Mouse (Mus musculus) kidney, postnatal 14 days (tissue): ENCODE measurements around the gene Lmna.

Source experiments
- DNase-seq: peaks from one replicate; pipeline ENCODE4 v3.0.0; 2022; ENCODE audit warnings: mixed read lengths

Lmna gene

GRCm38 (mm10) chr3:88499580-88499979, 10.2 kb downstream of the Lmna start:
- DNase-seq, result no peak

GRCm38 (mm10) chr3:88495741-88496415, 13.9 kb downstream of the Lmna start:
- no peak for DNase-seq

- peak; percentile 57 for DNase-seq
Measured at GRCm38 (mm10) chr3:88494836-88495628, 14.7 kb downstream of the Lmna start.

DNA sequence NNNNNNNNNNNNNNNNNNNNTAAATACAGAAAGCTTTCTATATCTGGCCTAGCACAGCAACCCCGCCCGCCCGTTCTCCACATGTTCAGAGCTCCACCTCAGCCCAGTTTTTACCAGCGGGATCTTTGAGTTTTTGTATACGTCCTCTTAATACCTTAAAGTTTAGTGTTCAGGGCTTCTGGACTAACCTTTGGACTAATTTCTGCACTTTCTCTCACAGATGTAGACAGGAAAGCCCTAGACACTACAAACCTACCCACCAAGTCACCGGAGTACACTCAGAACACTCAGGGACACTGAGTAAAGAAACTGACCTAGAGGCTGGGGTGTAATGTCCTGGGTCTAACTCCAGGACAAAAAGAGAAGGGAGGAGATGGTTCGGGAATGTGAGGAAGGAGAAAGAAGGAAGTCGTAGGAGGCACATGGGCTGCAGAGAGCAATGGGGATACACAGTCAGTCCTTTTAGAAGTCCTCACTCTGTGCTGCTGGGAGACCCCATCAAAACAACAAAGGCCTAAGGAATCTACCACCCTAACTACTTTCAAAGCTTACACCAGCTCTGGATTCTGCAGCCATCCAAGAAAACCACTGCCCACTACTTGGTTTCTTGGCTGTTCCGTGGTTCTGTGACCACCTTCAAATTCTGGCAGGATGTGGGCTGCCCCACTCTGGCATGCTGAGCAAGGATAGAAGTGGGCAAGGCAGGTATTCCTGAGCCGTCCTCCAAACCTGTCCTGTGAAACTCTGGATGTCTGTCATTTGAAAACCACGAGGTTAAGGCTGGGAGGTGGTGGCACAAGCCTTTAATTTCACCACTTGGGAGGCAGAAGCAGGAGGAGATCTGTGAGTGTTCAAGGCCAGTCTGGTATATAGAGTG, 15.8 kb downstream of the Lmna start:
- no peak for DNase-seq

- no peak for DNase-seq
Measured at GRCm38 (mm10) chr3:88487396-88487795, 22.4 kb downstream of the Lmna start.

GRCm38 (mm10) chr3:88486887-88487286, 22.9 kb downstream of the Lmna start:
- DNase-seq, result no peak

GRCm38 (mm10) chr3:88486043-88486442, 23.7 kb downstream of the Lmna start:
- DNase-seq, result no peak

GRCm38 (mm10) chr3:88484597-88485316, 25.0 kb downstream of the Lmna start:
- DNase-seq, result no peak

DNA sequence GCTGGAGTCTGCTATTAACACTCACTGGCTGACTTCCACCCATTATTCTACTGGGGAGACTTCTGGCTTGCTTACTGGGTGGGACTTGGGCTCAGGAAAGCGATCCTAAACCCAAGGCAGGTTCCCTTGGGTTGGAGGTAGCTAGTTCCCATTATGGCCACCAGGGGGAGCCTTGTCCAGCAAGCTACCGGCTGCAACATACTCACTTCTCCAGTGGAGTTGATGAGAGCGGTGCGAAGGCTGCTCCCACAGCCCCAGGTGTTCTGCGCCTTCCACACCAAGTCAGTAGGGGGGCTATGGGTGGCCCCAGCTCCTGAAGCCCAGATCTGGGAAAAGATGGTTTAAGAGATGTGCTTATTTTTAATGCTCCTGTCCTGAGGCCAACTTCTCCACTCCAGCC, 26.1 kb downstream of the Lmna start:
- peak; percentile 79 for DNase-seq

GRCm38 (mm10) chr3:88483141-88483540, 26.6 kb downstream of the Lmna start:
- DNase-seq, result no peak

DNA sequence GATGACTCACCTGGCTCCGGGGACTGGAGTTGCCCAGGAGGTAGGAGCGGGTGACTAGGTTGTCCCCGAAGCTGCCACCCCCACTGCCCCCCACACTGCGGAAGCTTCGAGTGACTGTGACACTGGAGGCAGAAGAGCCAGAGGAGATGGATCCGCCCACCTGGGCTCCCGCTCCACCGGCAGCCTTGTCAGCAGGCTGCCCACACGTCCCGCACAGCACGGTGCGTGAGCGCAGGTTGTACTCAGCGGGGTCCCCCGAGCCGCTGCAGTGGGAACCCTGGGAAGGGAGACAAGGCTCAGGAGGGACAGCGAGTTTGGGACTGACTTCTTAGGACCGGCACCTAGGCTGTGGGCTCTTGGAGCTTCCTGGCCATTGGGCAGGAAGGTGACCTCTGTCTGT, 27.4 kb downstream of the Lmna start:
- no peak for DNase-seq

DNA sequence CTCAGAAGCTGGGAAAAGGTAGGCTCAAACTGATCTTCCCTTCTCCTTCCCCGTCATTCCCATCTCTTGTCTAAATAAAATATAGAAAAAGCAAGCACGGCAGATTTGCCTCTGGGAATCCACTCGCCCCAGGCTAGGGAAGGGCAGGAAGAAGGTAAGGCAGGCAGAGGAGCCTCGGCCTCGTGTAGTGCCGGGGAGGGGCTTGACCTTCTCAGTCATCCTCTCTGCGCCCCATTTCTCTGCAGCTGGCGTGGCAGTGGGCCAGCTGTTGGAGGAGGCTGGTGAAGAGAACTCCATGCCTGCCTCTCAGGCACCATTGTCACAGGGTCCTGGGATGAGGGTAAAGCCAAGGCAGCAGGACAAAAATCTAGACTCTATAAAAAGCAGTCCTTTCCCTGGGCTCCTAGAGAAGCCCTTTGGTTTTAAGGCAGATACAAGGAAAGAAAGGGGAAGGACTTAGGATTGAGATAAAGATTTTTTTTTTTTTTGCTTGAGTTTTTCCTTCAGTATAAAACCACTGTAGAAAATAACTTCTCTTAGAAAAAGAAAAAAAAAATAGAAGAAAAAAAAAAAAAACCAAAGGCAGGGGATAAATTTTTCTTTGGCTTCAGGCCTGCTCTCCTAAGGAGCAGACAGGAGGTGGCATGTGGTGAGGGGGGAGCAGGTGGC, 28.2 kb downstream of the Lmna start:
- DNase-seq, result no peak

DNA sequence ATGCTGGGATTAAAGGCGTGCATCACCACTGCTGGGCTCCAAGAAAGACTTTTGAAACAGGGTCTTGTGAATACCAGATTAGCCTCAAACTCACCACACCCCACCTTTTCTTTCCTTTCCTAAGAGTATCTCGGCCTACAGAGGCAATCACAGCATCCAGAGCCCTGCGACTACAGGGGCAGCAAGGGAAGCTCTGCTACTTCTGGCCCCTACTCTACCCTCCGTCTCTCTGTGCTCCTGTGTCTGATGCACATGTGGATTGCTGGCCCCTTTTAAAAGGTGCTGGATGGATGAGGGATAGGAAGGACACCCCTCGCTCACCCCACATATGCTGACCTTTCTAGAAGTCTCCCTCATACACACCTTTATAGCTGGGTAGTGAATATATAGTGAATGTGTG, 29.1 kb downstream of the Lmna start:
- DNase-seq, result no peak

DNA sequence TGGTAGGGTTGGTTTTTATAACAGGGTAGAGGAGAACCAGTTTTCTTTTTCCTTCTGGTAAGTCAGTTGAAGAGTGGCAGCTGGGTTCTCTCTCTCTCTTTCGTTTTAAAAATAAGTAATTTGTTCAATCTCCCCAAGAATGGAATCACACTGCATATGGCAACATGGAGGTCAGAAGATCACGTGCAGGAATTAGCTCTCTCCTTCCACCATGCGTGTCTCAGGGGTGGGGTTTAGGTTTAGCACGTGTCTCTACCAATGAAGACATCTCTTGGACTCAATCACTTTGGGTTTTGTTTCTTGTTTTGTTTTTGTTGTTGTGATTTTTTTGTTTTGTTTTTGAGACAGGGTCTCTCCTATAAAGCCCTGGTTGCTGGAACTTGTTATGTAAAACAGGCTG, 29.9 kb downstream of the Lmna start:
- no peak for DNase-seq

GRCm38 (mm10) chr3:88479163-88479562, 30.6 kb downstream of the Lmna start:
- DNase-seq, result no peak

GRCm38 (mm10) chr3:88477735-88478134, 32.0 kb downstream of the Lmna start:
- DNase-seq, result peak; percentile 89

DNA sequence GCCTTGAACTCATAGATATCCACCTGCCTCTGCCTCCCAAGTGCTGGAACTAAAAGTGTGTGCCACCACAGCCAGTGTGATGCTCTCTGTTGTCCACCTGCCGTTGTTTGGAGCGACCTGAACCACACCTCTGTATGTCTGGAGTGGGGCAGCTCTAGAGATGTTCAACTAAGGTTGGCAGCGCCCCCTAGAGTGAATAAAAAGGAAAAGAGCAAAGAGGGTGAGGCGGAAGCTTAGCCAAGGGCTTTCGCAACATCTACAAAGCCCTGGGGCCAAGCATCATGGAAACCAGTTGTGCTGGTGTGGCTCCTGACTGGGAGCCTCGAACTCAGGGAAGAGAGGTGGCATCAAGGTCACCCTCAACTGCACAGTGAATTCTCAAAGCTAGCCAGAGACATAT, 33.4 kb downstream of the Lmna start:
- no peak for DNase-seq

DNA sequence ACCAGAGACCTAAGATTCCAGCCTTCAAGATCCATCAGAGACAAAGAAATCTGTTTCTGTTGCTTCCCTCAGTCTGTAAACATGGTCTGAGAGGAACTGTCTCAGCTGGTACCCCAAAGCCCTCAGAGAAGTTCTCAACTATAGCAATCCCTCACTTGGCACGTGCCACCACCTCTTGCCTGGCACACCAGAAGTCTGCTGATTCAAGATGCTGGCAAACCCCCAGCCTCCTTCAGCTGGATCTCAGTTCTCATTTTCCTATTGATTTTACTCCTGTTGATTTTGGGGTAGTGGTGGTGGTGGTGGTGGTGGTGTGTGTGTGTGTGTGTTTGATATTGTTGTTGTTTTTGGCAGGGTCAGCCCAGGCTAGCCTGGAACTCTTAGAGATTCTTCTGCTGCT, 36.2 kb downstream of the Lmna start:
- DNase-seq, result no peak

- peak; percentile 50 for DNase-seq
Measured at GRCm38 (mm10) chr3:88473020-88473419, 36.7 kb downstream of the Lmna start.

DNA sequence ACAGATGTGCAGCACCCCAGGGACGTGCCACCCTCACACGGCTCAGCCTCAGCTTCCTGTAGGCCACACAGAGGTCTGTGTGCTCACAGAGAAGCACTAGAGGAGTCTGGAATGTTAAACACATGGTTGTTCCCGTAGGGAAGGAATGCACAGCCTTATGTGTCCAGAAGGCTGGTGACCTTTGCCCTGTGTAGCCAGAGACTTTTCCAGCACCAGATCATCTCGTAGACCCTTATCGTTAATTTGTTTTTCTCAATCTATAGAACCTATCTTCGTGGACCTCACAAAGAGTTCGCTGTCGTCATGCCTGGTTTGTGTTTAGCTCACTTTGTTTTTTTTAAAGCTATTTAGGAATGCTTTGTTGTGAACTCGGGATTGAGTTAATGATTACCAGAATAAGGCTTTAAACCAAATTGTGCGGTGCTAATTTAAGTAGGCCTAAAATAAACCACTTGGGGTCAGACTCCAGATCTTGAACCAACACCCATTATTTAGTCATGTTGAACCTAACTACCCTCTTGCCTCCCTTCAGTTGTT, 38.7 kb downstream of the Lmna start:
- DNase-seq, result peak; percentile 59

DNA sequence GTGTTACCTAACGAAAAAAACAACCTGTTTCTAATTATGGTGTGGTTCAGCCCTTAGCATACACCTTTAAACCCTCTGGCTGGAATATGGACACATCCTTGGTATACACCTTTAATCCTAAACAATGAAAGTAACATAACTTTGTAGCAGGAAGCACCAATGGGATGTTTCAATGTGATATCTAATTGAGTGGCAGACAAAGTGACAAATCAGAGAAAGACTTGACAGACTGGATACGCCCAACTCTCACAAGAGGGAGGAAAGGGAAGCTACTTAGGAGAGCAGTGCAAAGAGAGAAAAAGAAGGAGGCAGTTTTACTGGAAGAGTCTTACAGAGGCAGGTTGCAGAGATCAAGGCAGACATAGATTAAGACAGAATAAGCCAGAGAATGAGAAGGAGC, 40.3 kb downstream of the Lmna start:
- no peak for DNase-seq
